Mouse (Mus musculus): ENCODE results near the gene 1700129C05Rik. TPM values are rescaled to one million over a fixed set of nuclear protein-coding genes. Genes with fewer than 3 reads are reported as not detected.

Gene 1700129C05Rik
- total RNA-seq (2023): not detected

GRCm38 (mm10) chr14:59142793-59143192 is at the start of gene 1700129C05Rik:
TSS of gene 1700129C05Rik (minus strand) at chr14:59142893.

GRCm38 (mm10) chr14:59178649-59179048 is 36.0 kb upstream of the 1700129C05Rik start, which contains the start of gene Gm5142:
TSS of gene Gm5142 (minus strand) at chr14:59178749.

Other genes starting within 250 kb of the 1700129C05Rik start
- not detected for gene Gm5142, start 35.9 kb upstream of the 1700129C05Rik start, total RNA-seq (2023)
- gene Rcbtb1, start 58.3 kb upstream of the 1700129C05Rik start, total RNA-seq (2023): 10 to 100 TPM; 16.5 to 20.2 TPM
- gene Gm6904, start 117.3 kb upstream of the 1700129C05Rik start, total RNA-seq (2023): 1 to 10 TPM in 1 of 2 experiments, not detected in 1; 1.6 TPM
- 1 to 10 TPM; 5.5 to 8.3 TPM for gene Phf11a, start 154.6 kb upstream of the 1700129C05Rik start, total RNA-seq (2023)
- gene Phf11b, start 198.5 kb upstream of the 1700129C05Rik start, total RNA-seq (2023): 10 to 100 TPM; 28.8 to 37.1 TPM
- 10 to 100 TPM; 16.2 to 17.2 TPM for gene Phf11d, start 222.6 kb upstream of the 1700129C05Rik start, total RNA-seq (2023)